Mouse (Mus musculus): Measurements from ENCODE around the gene R3hdm2. TPM values are rescaled to one million over a fixed set of nuclear protein-coding genes. Genes with fewer than 3 reads are reported as not detected.

The R3hdm2 gene
- total RNA-seq, 2 experiments from 2014 or later: 288 to 322 TPM

Other genes starting within 250 kb of the R3hdm2 start
- gene B4galnt1, start 215.1 kb upstream of the R3hdm2 start, total RNA-seq (2021): 100 to 1,000 TPM; 105 to 107 TPM
- gene Slc26a10, start 199.7 kb upstream of the R3hdm2 start, total RNA-seq (2021): 1 to 10 TPM; 1.0 to 1.2 TPM
- gene Arhgef25, start 190.2 kb upstream of the R3hdm2 start, total RNA-seq (2021): 10 to 100 TPM; 65.2 to 69.1 TPM
- 100 to 1,000 TPM; 182 to 185 TPM for gene Dtx3, start 184.6 kb upstream of the R3hdm2 start, total RNA-seq (2021)
- gene Pip4k2c, start 168.7 kb upstream of the R3hdm2 start, total RNA-seq (2021): 10 to 100 TPM; 42.2 to 47.4 TPM
- 100 to 1,000 TPM; 468 to 479 TPM for gene Kif5a, start 117.0 kb upstream of the R3hdm2 start, total RNA-seq (2021)
- gene Dctn2, start 114.0 kb upstream of the R3hdm2 start, total RNA-seq (2021): 100 to 1,000 TPM; 322 to 330 TPM
- gene Mbd6, start 91.3 kb upstream of the R3hdm2 start, total RNA-seq (2021): 10 to 100 TPM; 37.4 to 45.5 TPM
- gene Mars, start 68.5 kb upstream of the R3hdm2 start, total RNA-seq (2021): 10 to 100 TPM; 59.1 to 62.0 TPM
- under 1 TPM; 0.92 to 0.93 TPM for gene Arhgap9, start 58.4 kb upstream of the R3hdm2 start, total RNA-seq (2021)
- gene Gli1, start 38.4 kb upstream of the R3hdm2 start, total RNA-seq (2021): 1 to 10 TPM; 1.5 to 1.7 TPM
- gene Inhbe, start 25.9 kb upstream of the R3hdm2 start, total RNA-seq (2021): under 1 TPM in 1 of 2 experiments, not detected in 1; 0.08 TPM
- not detected for gene Inhbc, start 9.9 kb upstream of the R3hdm2 start, total RNA-seq (2021)
- gene Stac3, start 121.4 kb downstream of the R3hdm2 start, total RNA-seq (2021): 1 to 10 TPM; 4.1 to 7.5 TPM
- gene Ndufa4l2, start 134.6 kb downstream of the R3hdm2 start, total RNA-seq (2021): 1 to 10 TPM; 6.0 to 7.0 TPM
- 10 to 100 TPM; 28.3 to 32.8 TPM for gene Shmt2, start 142.1 kb downstream of the R3hdm2 start, total RNA-seq (2021)
- 1 to 10 TPM; 5.8 to 8.5 TPM for gene Nxph4, start 154.2 kb downstream of the R3hdm2 start, total RNA-seq (2021)
- 100 to 1,000 TPM; 264 to 283 TPM for gene Lrp1, start 240.8 kb downstream of the R3hdm2 start, total RNA-seq (2021)